Mouse (Mus musculus): ENCODE results near the gene Gnb1l. TPM values are rescaled to one million over a fixed set of nuclear protein-coding genes. Genes with fewer than 3 reads are reported as not detected.
A peak's percentile ranks its signal among the peaks of the same experiment; 100 is the strongest.

The Gnb1l gene
- total and polyA plus RNA-seq, 2 experiments from 2014 or later = 9.6 to 18.0 TPM

- Histone ChIP-seq H3K27ac (no peak overlapping the region), H3K4me2 (ENCODE audit: low read depth, low read length) (no peak overlapping the region), H3K36me3 (ENCODE audit: insufficient read depth, low read length) (peaks cover 10% of the 10 kb centered on the region; the same call in 1 of the 2 replicates), H3K27me3 (ENCODE audit: insufficient read depth, low read length) (no peaks in the 10 kb centered on the region), H3K9ac (replicated peaks; ENCODE audit: low read length) (no peak overlapping the region), H3K4me3 (ENCODE audit: low read length) (no peak overlapping the region), H3K4me1 (ENCODE audit: insufficient read depth, low read length) (no peaks in the 10 kb centered on the region), H3K9me3 (ENCODE audit: low read length) (no peaks in the 10 kb centered on the region)
- no peak for TF ChIP-seq CTCF (IDR thresholded peaks at IDR 0.05; ENCODE audit: low read depth)
- WGBS = 28% methylated on average over 1 of the region's 1 CpGs
- DNase-seq (ENCODE audit: low spot score) = no peak
- no peak for ATAC-seq
These were observed 27.7 kb upstream of the Gnb1l start for GRCm38 (mm10) chr16:18470829-18471228.

GRCm38 (mm10) chr16:18471381-18471955 lies 27.0 kb upstream of the Gnb1l start:
- H3K4me2 ChIP-seq (ENCODE audit: low read depth, low read length) = no peak overlapping the region
- H3K36me3 ChIP-seq (ENCODE audit: insufficient read depth, low read length) = peaks cover 10% of the 10 kb centered on the region; the same call in 1 of the 2 replicates
- no peaks in the 10 kb centered on the region for H3K27me3 ChIP-seq (ENCODE audit: insufficient read depth, low read length)
- H3K9ac ChIP-seq (replicated peaks; ENCODE audit: low read length) = no peak overlapping the region
- H3K4me3 ChIP-seq (ENCODE audit: low read length) = no peak overlapping the region
- H3K4me1 ChIP-seq (ENCODE audit: insufficient read depth, low read length) = no peaks in the 10 kb centered on the region
- no peak for DNase-seq (ENCODE audit: low spot score)
- no peak overlapping the region for H3K27ac ChIP-seq
- 66% methylated on average over 11 of the region's 11 CpGs for WGBS
- TF ChIP-seq CTCF (IDR thresholded peaks at IDR 0.05; ENCODE audit: low read depth) = no peak
- H3K9me3 ChIP-seq (ENCODE audit: low read length) = no peaks in the 10 kb centered on the region
- ATAC-seq = no peak

- no peak overlapping the region for H3K27ac ChIP-seq
- no peaks in the 10 kb centered on the region for H3K27me3 ChIP-seq (ENCODE audit: insufficient read depth, low read length)
- no peak overlapping the region for H3K9ac ChIP-seq (replicated peaks; ENCODE audit: low read length)
- DNase-seq (ENCODE audit: low spot score) (no peak), ATAC-seq (no peak)
- no peak overlapping the region for H3K4me2 ChIP-seq (ENCODE audit: low read depth, low read length)
- H3K9me3 ChIP-seq (ENCODE audit: low read length) = no peaks in the 10 kb centered on the region
- H3K36me3 ChIP-seq (ENCODE audit: insufficient read depth, low read length) = peaks cover 10% of the 10 kb centered on the region; the same call in 1 of the 2 replicates
- TF ChIP-seq CTCF (IDR thresholded peaks at IDR 0.05; ENCODE audit: low read depth) = no peak
- no peak overlapping the region for H3K4me3 ChIP-seq (ENCODE audit: low read length)
- no peaks in the 10 kb centered on the region for H3K4me1 ChIP-seq (ENCODE audit: insufficient read depth, low read length)
- 86% methylated on average over 6 of the region's 6 CpGs for WGBS
These were observed 26.5 kb upstream of the Gnb1l start for GRCm38 (mm10) chr16:18471976-18472375.

GRCm38 (mm10) chr16:18472416-18472815 lies 26.1 kb upstream of the Gnb1l start:
- H3K4me1 ChIP-seq (ENCODE audit: insufficient read depth, low read length) = no peaks in the 10 kb centered on the region
- no peak for DNase-seq (ENCODE audit: low spot score)
- peaks cover 10% of the 10 kb centered on the region; the same call in 1 of the 2 replicates for H3K36me3 ChIP-seq (ENCODE audit: insufficient read depth, low read length)
- no peak overlapping the region for H3K4me2 ChIP-seq (ENCODE audit: low read depth, low read length)
- ATAC-seq = no peak
- H3K9ac ChIP-seq (replicated peaks; ENCODE audit: low read length) = no peak overlapping the region
- no peak overlapping the region for H3K4me3 ChIP-seq (ENCODE audit: low read length)
- no peak for TF ChIP-seq CTCF (IDR thresholded peaks at IDR 0.05; ENCODE audit: low read depth)
- WGBS = 67% methylated on average over 4 of the region's 4 CpGs
- no peak overlapping the region for H3K27ac ChIP-seq
- H3K27me3 ChIP-seq (ENCODE audit: insufficient read depth, low read length) = no peaks in the 10 kb centered on the region
- H3K9me3 ChIP-seq (ENCODE audit: low read length) = no peaks in the 10 kb centered on the region

- Histone ChIP-seq H3K9me3 (ENCODE audit: low read length) (no peaks in the 10 kb centered on the region), H3K4me3 (ENCODE audit: low read length) (no peak overlapping the region), H3K4me1 (ENCODE audit: insufficient read depth, low read length) (no peaks in the 10 kb centered on the region), H3K36me3 (ENCODE audit: insufficient read depth, low read length) (peaks cover 10% of the 10 kb centered on the region; the same call in 1 of the 2 replicates), H3K27ac (no peak overlapping the region), H3K27me3 (ENCODE audit: insufficient read depth, low read length) (no peaks in the 10 kb centered on the region), H3K4me2 (ENCODE audit: low read depth, low read length) (no peak overlapping the region), H3K9ac (replicated peaks; ENCODE audit: low read length) (no peak overlapping the region)
- ATAC-seq (no peak), DNase-seq (ENCODE audit: low spot score) (no peak)
- WGBS = 93% methylated on average over 8 of the region's 8 CpGs
- TF ChIP-seq CTCF (IDR thresholded peaks at IDR 0.05; ENCODE audit: low read depth) = no peak
These were observed 25.5 kb upstream of the Gnb1l start for GRCm38 (mm10) chr16:18472976-18473375.

- H3K4me2 ChIP-seq (ENCODE audit: low read depth, low read length) = no peak overlapping the region
- H3K4me1 ChIP-seq (ENCODE audit: insufficient read depth, low read length) = no peaks in the 10 kb centered on the region
- H3K36me3 ChIP-seq (ENCODE audit: insufficient read depth, low read length) = peaks cover 10% of the 10 kb centered on the region; the same call in 1 of the 2 replicates
- no peak for TF ChIP-seq CTCF (IDR thresholded peaks at IDR 0.05; ENCODE audit: low read depth)
- no peak overlapping the region for H3K27ac ChIP-seq
- no peak overlapping the region for H3K9ac ChIP-seq (replicated peaks; ENCODE audit: low read length)
- H3K4me3 ChIP-seq (ENCODE audit: low read length) = no peak overlapping the region
- no peaks in the 10 kb centered on the region for H3K9me3 ChIP-seq (ENCODE audit: low read length)
- no peak for ATAC-seq
- H3K27me3 ChIP-seq (ENCODE audit: insufficient read depth, low read length) = no peaks in the 10 kb centered on the region
- DNase-seq (ENCODE audit: low spot score) = no peak
- 63% methylated on average over 2 of the region's 2 CpGs for WGBS
These were observed 24.5 kb upstream of the Gnb1l start for GRCm38 (mm10) chr16:18474021-18474420.

- Histone ChIP-seq H3K36me3 (ENCODE audit: insufficient read depth, low read length) (no peaks in the 10 kb centered on the region), H3K9me3 (ENCODE audit: low read length) (no peaks in the 10 kb centered on the region), H3K27me3 (ENCODE audit: insufficient read depth, low read length) (no peaks in the 10 kb centered on the region), H3K4me3 (ENCODE audit: low read length) (no peak overlapping the region), H3K9ac (replicated peaks; ENCODE audit: low read length) (no peak overlapping the region), H3K4me2 (ENCODE audit: low read depth, low read length) (no peak overlapping the region), H3K27ac (no peak overlapping the region), H3K4me1 (ENCODE audit: insufficient read depth, low read length) (no peaks in the 10 kb centered on the region)
- DNase-seq (ENCODE audit: low spot score) = no peak
- 58% methylated on average over 6 of the region's 6 CpGs for WGBS
- ATAC-seq = no peak
- TF ChIP-seq CTCF (IDR thresholded peaks at IDR 0.05; ENCODE audit: low read depth) = peak; percentile 39
These were observed 20.5 kb upstream of the Gnb1l start for GRCm38 (mm10) chr16:18477996-18478395.
